Mouse (Mus musculus): Measurements from ENCODE around the gene Taf8.

DNA sequence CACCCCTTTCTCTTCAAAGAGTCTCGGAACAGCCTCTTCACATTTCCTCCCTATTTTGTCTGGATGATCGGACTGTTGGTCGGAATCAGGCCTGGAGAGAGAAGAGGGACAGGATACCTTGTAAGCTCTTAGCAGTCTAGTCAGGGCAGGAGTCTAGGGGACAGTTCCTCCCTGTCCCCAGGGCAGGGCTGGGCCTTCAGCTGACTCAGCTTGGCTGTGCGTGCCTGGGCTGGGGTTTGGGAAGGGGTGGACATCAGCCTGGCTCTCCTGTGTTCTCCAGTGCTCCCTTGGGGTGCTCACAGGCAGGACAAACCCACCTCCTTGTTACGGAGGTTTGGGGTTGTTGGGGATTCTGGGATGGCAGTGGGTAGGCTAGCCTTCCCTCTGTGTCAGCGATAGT lies 63.5 kb downstream of the Taf8 start:
- TF ChIP-seq HCFC1 (IDR thresholded peaks at IDR 0.05; ENCODE audit: borderline replicate concordance, insufficient read depth, low read length) (no peak), ZC3H11A (IDR thresholded peaks at IDR 0.05; ENCODE audit: borderline replicate concordance, low read depth, low read length) (no peak)

All from ES-E14 (cell line).